Mouse (Mus musculus): ENCODE data around the gene Gm10428. TPM values are rescaled to one million over a fixed set of nuclear protein-coding genes. Genes with fewer than 3 reads are reported as not detected.
"Not testable (repeated sequence)": the region's sequence is repeated elsewhere in the genome, so short reads cannot be mapped to it uniquely, and the experiment has no call there.

Gene Gm10428
- polyA plus RNA-seq, 1 experiment from 2014 or later: not detected

DNA sequence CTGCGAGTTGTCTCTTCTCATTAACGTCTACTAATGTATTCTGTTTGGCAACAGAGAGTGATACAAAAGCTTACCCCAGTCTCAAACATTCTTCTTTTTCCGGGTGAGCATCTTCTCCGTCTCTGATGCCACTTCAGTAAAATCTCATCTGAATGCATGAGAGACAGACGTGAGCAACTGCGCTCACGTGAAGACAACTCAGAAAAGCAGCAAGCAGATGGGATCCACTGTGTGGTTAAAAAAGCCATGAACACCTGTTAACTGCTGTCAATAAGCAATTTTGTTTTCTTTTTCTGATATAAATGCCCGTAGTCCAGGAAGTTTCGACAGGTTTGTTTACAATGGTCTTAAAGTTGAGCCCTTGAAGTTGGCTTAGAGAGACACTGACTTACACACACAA lies 5.7 kb upstream of the Gm10428 start:
- ATAC-seq (ENCODE audit: insufficient number of reproducible peaks, low FRiP score, low TSS enrichment, low read depth): no peak
- H3K36me3 ChIP-seq: no peaks in the 10 kb centered on the region
- WGBS: 65% methylated on average over 9 of the region's 9 CpGs

DNA sequence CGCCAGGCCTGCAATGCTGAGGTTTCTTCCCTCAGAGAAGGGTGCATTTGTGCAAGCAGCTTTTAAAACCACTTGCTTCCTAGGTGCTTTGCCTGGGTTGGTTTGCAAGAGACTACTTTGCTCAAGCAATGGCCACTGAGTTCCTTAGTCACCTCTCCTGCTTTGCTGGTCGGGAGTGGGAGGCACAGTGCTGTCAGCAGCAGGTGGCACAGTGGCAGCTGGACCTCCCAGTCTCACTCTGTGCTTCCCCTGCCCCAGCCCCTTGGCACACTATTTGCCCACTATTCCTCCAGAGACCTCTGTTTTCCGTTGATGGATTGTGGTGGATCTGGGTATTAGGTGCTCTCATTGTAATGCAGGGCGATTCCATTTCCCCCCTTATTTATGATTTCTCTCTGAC lies 4.8 kb upstream of the Gm10428 start:
- ATAC-seq (ENCODE audit: insufficient number of reproducible peaks, low FRiP score, low TSS enrichment, low read depth): no peak
- Histone ChIP-seq H3K27ac (no peak overlapping the region), H3K4me2 (no peak overlapping the region), H3K9ac (no peak overlapping the region), H3K36me3 (no peaks in the 10 kb centered on the region), H3K9me3 (no peaks in the 10 kb centered on the region), H3K27me3 (peaks cover 32% of the 10 kb centered on the region), H3K4me1 (peaks cover 8% of the 10 kb centered on the region), H3K4me3 (no peak overlapping the region)
- WGBS: 81% methylated on average over 4 of the region's 4 CpGs

More for the DNA sequence above, 5.7 kb upstream of the Gm10428 start:
- Histone ChIP-seq H3K4me1 (peaks cover 8% of the 10 kb centered on the region), H3K4me3 (no peak overlapping the region), H3K4me2 (no peak overlapping the region), H3K27me3 (peaks cover 32% of the 10 kb centered on the region), H3K9ac (no peak overlapping the region), H3K27ac (no peak overlapping the region), H3K9me3 (no peaks in the 10 kb centered on the region)

DNA sequence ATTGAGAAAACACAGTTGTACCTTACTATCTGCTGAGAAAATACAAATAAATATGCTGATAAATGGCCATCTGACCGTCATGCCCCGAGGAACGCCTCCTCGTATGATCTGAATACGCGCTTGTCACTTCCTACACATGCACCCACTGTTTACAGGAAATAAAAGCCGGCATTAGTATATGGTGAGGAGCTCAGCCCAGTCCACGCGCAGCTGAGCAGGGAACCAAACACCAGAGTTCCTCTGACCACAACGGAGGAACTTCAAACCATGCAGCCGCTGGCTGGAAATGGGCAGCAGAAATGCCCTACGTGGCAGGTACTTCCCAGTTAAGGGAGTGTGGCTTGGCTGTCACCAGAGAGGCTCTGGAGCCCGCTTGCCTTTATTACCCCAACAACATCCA lies 3.5 kb upstream of the Gm10428 start:
- not testable (repeated sequence) for H3K9ac ChIP-seq; H3K4me1 ChIP-seq; H3K4me2 ChIP-seq; ATAC-seq (ENCODE audit: insufficient number of reproducible peaks, low FRiP score, low TSS enrichment, low read depth); H3K27ac ChIP-seq; H3K36me3 ChIP-seq; H3K4me3 ChIP-seq; H3K9me3 ChIP-seq
- peaks cover 32% of the 10 kb centered on the region for H3K27me3 ChIP-seq
- 86% methylated on average over 13 of the region's 13 CpGs for WGBS

DNA sequence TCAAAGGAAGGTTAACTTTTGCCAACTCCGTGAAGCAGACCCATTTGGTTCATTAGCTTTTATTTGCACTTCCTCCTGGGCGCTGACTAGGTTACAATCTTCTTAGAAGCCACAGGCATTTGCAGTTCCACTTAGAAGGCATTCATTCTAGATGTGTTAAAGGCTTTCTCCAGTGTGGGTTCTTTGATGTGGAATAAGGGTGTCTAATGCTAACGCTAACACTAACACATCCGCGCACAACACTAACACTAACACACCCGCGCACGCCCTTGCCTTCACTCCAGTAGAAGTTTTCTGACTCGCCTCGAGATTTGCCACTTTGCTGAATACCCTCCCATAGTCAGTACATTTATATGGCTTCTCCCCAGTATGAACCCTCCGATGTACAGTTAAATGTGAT lies 709 bp upstream of the Gm10428 start:
- H3K9ac ChIP-seq: no peak overlapping the region

DNA sequence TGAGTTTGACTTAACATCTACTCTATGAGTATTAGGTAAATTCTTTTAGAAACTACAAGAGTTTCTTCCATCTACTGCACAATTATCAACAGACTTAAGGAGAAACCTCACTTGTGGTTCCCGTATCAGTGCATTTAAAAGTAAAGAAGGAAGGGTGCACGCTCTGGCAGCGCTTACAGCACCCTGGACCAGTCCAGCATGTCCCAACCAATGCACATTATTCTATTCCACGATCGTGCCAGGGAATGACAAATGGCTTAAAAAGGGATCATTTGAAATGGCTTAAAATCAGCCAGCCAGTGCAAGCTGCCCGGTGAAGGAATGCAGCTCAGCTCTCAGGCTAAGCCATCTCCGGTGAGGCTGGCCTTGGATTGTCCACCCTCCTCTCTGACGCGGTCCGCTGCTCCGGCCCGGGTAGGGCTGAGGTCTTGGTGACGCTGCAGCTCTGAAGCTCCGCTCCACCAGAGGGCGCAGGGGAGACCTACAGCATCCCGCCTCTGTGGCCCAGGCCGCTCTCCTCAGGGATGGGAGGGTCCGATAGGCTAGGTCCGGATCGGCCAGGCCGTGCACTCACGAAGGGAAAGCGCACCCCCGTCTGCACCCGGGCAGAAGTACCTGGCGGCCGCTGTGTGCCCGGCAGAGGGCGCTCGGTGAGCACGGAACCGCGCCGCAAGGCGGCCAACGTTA lies 3.7 kb downstream of the Gm10428 start:
- no peaks in the 10 kb centered on the region for H3K9me3 ChIP-seq
- peaks cover 11% of the 10 kb centered on the region; the same call in 1 of the 2 replicates for H3K4me1 ChIP-seq
- H3K9ac ChIP-seq: no peak overlapping the region
- WGBS: 8% methylated on average over 36 of the region's 36 CpGs
- H3K4me2 ChIP-seq: peak overlapping the region; percentile 48
- peaks cover 11% of the 10 kb centered on the region; the same call in 1 of the 2 replicates for H3K27me3 ChIP-seq
- no peaks in the 10 kb centered on the region for H3K36me3 ChIP-seq
- ATAC-seq (ENCODE audit: insufficient number of reproducible peaks, low FRiP score, low TSS enrichment, low read depth): peak; percentile 90
- no peak overlapping the region for H3K27ac ChIP-seq
- H3K4me3 ChIP-seq: peak overlapping the region; percentile 29

More for the DNA sequence above, 709 bp upstream of the Gm10428 start:
- Histone ChIP-seq H3K36me3 (no peaks in the 10 kb centered on the region), H3K4me1 (peaks cover 6% of the 10 kb centered on the region; the same call in 1 of the 2 replicates), H3K4me3 (no peak overlapping the region), H3K9me3 (no peaks in the 10 kb centered on the region), H3K27ac (no peak overlapping the region), H3K4me2 (no peak overlapping the region), H3K27me3 (peaks cover 21% of the 10 kb centered on the region)
- ATAC-seq (ENCODE audit: insufficient number of reproducible peaks, low FRiP score, low TSS enrichment, low read depth): no peak
- WGBS: 41% methylated on average over 11 of the region's 11 CpGs

DNA sequence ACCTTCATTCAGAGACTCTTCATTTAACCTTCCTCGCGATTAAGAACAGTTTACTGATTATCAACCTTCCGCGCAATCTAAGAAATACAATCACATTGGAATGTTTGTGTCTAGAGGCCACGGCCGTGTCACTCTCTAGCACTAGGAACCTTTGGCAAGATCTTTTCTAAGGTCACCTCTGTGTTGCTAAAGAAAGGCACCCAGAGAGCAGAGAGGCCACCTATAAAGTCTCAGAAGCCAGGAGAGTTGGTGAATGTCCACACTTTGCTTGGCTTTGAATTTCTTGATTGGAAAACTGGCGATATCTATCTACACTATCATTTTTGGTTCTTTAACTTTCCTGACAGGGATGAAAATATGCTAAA lies 4.2 kb downstream of the Gm10428 start:
- H3K27ac ChIP-seq: no peak overlapping the region
- H3K9me3 ChIP-seq: no peaks in the 10 kb centered on the region
- peaks cover 14% of the 10 kb centered on the region; the same call in 1 of the 2 replicates for H3K4me1 ChIP-seq
- H3K36me3 ChIP-seq: no peaks in the 10 kb centered on the region
- peak overlapping the region; percentile 29 for H3K4me3 ChIP-seq
- no peak overlapping the region for H3K9ac ChIP-seq
- ATAC-seq (ENCODE audit: insufficient number of reproducible peaks, low FRiP score, low TSS enrichment, low read depth): 0 out of 2 replicates have a peak, but pooled peaks have one; percentile 12
- peak overlapping the region; percentile 48 for H3K4me2 ChIP-seq
- 5% methylated on average over 7 of the region's 7 CpGs for WGBS
- H3K27me3 ChIP-seq: peaks cover 11% of the 10 kb centered on the region; the same call in 1 of the 2 replicates

DNA sequence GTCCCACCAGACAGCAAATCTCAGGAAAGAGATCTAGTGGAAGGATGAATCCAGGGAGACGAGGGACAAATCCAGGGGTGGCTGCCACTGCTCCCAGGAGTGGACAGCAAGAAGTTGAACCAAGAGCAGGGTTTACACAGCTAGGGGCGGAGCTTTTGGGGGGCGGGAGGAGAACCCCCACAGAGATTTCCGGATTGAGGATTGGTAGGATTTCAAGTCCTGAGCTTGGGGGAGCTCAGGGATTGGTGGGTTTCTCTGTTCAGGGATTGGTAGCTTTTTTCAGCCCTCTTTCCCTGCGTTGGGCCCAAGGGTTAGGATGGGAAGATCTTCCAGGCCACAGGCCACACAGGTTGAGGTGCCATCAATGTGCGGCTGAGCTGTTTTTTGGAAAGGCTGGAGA lies 5.0 kb downstream of the Gm10428 start:
- Histone ChIP-seq H3K27ac (no peak overlapping the region), H3K36me3 (no peaks in the 10 kb centered on the region), H3K4me3 (no peak overlapping the region), H3K4me1 (peaks cover 14% of the 10 kb centered on the region; the same call in 1 of the 2 replicates), H3K27me3 (peaks cover 11% of the 10 kb centered on the region; the same call in 1 of the 2 replicates), H3K9me3 (no peaks in the 10 kb centered on the region), H3K9ac (no peak overlapping the region), H3K4me2 (no peak overlapping the region)
- ATAC-seq (ENCODE audit: insufficient number of reproducible peaks, low FRiP score, low TSS enrichment, low read depth): no peak
- 80% methylated on average over 6 of the region's 6 CpGs for WGBS

DNA sequence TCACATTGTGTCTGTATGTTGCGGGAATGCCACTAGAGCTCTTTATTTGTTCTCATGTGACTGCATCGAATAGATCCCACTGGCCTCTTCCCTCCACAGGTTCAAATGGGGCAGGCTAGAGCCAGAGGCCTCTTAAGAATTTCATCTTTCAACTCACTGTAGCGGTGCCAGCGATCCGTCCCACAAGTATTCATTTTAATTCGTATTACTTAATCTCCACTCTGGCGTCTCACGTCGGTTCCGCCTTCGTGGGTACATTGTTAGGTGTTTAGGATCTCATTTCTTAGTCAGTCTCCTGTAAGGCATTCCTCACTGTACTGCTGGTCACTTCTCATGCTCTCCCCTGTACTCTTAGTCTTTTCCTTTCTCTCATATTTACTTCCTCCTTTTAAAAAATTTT lies 5.6 kb downstream of the Gm10428 start:
- no peak overlapping the region for H3K9ac ChIP-seq
- 93% methylated on average over 11 of the region's 11 CpGs for WGBS
- no peak for ATAC-seq (ENCODE audit: insufficient number of reproducible peaks, low FRiP score, low TSS enrichment, low read depth)
- H3K4me2 ChIP-seq: no peak overlapping the region
- H3K27ac ChIP-seq: no peak overlapping the region
- no peak overlapping the region for H3K4me3 ChIP-seq
- H3K36me3 ChIP-seq: no peaks in the 10 kb centered on the region
- no peaks in the 10 kb centered on the region for H3K9me3 ChIP-seq
- H3K4me1 ChIP-seq: peaks cover 14% of the 10 kb centered on the region; the same call in 1 of the 2 replicates
- peaks cover 11% of the 10 kb centered on the region; the same call in 1 of the 2 replicates for H3K27me3 ChIP-seq

DNA sequence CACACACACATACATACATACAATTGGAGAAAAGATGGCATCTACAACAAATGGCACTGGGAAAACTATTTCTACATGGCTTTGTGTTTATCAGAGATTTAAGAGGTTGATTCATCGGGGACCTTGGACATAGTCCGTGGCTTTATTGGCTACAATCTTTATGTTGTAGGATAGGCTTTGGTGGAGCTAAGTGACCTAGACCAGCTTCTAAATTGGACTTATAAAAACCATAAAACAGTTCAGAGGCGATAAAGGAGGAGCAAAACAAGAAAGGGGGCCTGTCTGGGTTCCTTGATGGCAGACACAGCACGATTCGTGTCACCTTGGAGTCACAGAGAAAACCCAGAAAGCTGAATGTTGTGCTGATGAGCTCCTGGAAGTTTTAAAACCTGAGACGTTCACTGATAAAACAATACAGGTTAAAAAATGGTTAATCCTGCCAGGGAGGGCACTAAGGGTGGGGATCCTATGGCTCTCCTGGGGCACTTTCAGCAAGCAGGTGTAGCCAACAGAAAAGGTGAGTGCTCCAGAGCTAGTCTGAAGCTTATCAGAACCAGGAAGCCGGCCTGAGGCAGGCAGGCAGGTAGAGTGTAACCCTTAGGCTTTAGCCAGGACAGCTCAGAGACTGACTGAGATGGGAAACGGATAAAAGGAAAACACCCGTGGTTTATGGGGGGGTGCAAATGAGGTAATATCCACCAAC lies 8.0 kb downstream of the Gm10428 start:
- peaks cover 14% of the 10 kb centered on the region; the same call in 1 of the 2 replicates for H3K4me1 ChIP-seq
- no peak overlapping the region for H3K27ac ChIP-seq
- H3K36me3 ChIP-seq: no peaks in the 10 kb centered on the region
- H3K4me2 ChIP-seq: no peak overlapping the region
- H3K9ac ChIP-seq: no peak overlapping the region
- peaks cover 11% of the 10 kb centered on the region; the same call in 1 of the 2 replicates for H3K27me3 ChIP-seq
- 61% methylated on average over 9 of the region's 9 CpGs for WGBS
- no peaks in the 10 kb centered on the region for H3K9me3 ChIP-seq
- no peak for ATAC-seq (ENCODE audit: insufficient number of reproducible peaks, low FRiP score, low TSS enrichment, low read depth)
- H3K4me3 ChIP-seq: no peak overlapping the region

DNA sequence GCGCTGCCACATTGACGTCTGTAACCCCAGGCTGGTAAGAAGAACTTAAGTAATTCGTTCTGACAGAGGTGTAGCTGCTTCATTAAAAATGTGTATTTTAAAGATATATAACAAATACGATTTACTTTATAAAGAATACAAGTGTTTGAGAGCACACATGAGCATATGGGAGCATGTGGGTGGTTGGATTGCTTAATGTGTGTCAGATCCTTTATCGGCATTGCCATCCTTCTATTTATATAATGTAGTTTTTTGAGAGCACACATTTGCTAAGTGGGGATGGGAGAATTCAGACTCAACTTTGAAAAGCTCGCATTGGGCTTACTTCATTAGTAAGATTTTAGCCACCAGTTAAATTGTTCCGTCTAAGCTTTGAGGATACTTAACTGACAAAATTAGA lies 23.6 kb downstream of the Gm10428 start:
- no peak for ATAC-seq (ENCODE audit: insufficient number of reproducible peaks, low FRiP score, low TSS enrichment, low read depth)
- no peak overlapping the region for H3K4me3 ChIP-seq
- peaks cover 54% of the 10 kb centered on the region for H3K36me3 ChIP-seq
- no peak overlapping the region for H3K9ac ChIP-seq
- H3K27ac ChIP-seq: no peak overlapping the region
- peaks cover 43% of the 10 kb centered on the region for H3K9me3 ChIP-seq
- H3K4me2 ChIP-seq: no peak overlapping the region
- 94% methylated on average over 7 of the region's 7 CpGs for WGBS
- H3K27me3 ChIP-seq: no peaks in the 10 kb centered on the region
- no peaks in the 10 kb centered on the region for H3K4me1 ChIP-seq

DNA sequence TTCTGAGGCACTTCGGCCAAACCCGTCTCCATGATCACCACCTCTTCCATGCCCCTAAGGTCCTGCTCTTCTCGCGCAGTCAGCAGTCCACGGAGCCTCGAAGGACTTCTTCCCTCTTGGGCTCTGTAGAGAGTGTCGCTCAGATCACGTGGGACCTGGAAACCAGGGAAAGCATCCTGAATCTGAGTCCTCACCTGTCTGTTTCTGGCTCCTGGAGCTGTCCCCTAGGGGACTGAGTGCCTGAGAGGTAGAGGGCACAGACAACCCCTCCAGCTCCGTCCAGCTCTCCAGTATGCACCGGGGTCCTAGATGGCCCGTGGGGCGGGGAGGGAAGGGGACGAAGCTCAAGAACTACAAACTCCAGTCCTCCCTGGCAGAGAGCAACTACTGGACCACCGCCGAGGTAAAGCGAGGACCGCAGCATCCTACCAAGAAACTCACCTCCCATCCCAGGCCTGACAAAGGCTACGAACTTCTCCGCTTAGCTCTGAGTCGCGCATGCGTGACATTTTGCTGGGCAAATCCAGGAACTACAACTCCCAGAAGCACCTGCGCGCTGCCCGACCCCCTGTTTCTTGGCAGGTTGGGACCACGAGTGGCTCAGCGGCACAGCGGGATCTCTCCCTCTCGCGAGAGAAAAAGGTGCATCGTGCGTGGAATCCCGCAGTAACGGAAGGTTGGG lies 36.2 kb downstream of the Gm10428 start, which contains the start of gene Zfp286:
Zfp286 (minus strand) TSS at position 528 of the 682 bp plus-strand sequence.
- Histone ChIP-seq H3K4me2 (peak within 1 kb of the TSS; percentile 72), H3K27me3 (no peaks in the 10 kb centered on the region), H3K9ac (peak within 1 kb of the TSS; percentile 61), H3K4me3 (peak within 1 kb of the TSS; percentile 59), H3K27ac (peak within 1 kb of the TSS; percentile 72), H3K4me1 (peaks cover 11% of the 10 kb centered on the region), H3K36me3 (peaks cover 35% of the 10 kb centered on the region), H3K9me3 (no peaks in the 10 kb centered on the region)
- ATAC-seq (ENCODE audit: insufficient number of reproducible peaks, low FRiP score, low TSS enrichment, low read depth): peak; percentile 93
- WGBS: 6% methylated on average over 34 of the region's 34 CpGs

DNA sequence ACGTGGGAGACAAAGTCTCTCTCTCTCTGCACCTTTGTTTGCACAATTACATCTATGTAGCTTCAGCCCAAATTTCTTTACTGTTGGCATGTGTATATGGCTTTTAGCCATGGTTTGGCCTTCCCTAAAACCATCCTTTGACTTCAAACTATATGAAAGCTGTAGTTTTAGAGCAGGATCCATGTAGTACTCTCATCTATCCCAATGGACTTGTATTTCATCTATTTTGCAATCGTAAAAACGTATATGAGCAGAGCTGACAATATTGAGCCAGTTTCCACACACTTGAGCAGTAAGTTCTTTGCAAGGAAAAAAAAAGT lies 36.7 kb downstream of the Gm10428 start:
- H3K4me3 ChIP-seq: peak overlapping the region; percentile 59
- no peaks in the 10 kb centered on the region for H3K9me3 ChIP-seq
- peaks cover 30% of the 10 kb centered on the region for H3K36me3 ChIP-seq
- no peak overlapping the region for H3K9ac ChIP-seq
- H3K27me3 ChIP-seq: no peaks in the 10 kb centered on the region
- H3K27ac ChIP-seq: peak overlapping the region; percentile 72
- peaks cover 11% of the 10 kb centered on the region for H3K4me1 ChIP-seq
- H3K4me2 ChIP-seq: peak overlapping the region; percentile 72
- no peak for ATAC-seq (ENCODE audit: insufficient number of reproducible peaks, low FRiP score, low TSS enrichment, low read depth)
- 38% methylated on average over 3 of the region's 3 CpGs for WGBS
